ENCODE assay signal across 18 mouse cellular contexts in the genomic region with DNA sequence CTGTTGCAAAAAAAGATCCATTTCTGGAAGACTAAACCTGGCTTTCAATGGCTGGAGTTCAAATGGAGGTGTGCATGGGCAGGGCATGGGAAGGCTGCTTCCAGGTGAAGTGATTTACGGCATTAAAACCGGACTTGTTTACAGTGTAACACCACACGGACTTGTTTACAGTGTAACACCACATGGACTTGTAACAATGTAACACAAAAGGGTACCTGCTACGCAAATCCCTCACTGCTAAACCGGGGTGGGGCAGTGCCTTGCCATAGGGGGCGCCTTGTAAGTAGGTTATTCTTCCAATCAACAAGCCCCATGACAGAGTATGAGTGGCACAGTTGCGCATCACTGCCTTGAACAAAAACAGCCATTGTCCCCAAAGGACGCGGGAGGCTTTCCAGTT. TPM values are rescaled to one million over a fixed set of nuclear protein-coding genes. Genes with fewer than 3 reads are reported as not detected.
DNase-seq lines count a peak whose midpoint lies in the region; ATAC-seq and TF ChIP-seq lines count a peak whose summit lies in the region.
"Had no signal": no experiment of that assay in that cellular context is flagged by ENCODE, and none has a peak within 500 bp of the region (broad histone marks: within the 10 kb centered on the region; RNA-seq: fewer than 3 reads in every experiment).

No protein-coding gene starts in this region.

- peak overlapping the region; percentile 73; the same call in 1 of the 2 replicates for H3K27ac ChIP-seq in hindbrain, embryonic 10.5 days
- H3K27ac ChIP-seq in hindbrain, embryonic 11.5 days (ENCODE audit: low read depth, low read length) = no peak overlapping the region
- H3K27ac ChIP-seq in liver, postnatal 0 days (ENCODE audit: low read depth) = no peak overlapping the region
- H3K27ac ChIP-seq in liver, embryonic 11.5 days (ENCODE audit: low read depth, low read length) = no peak overlapping the region
- no peak overlapping the region for H3K27ac ChIP-seq in intestine, postnatal 0 days (ENCODE audit: low read depth, low read length)
- H3K27ac ChIP-seq: heart, adult 2 months; hindbrain, embryonic 14.5 days; liver, embryonic 15.5 days had no signal

- H3K9me3 ChIP-seq in hindbrain, embryonic 10.5 days = no peaks in the 10 kb centered on the region
- H3K9me3 ChIP-seq in hindbrain, embryonic 11.5 days (ENCODE audit: control insufficient read depth, low read length) = no peaks in the 10 kb centered on the region
- H3K9me3 ChIP-seq in liver, postnatal 0 days (ENCODE audit: low read length) = no peaks in the 10 kb centered on the region
- no peaks in the 10 kb centered on the region for H3K9me3 ChIP-seq in liver, embryonic 11.5 days (ENCODE audit: control insufficient read depth, low read length)
- H3K9me3 ChIP-seq in intestine, postnatal 0 days (ENCODE audit: control insufficient read depth) = no peaks in the 10 kb centered on the region
- H3K9me3 ChIP-seq: embryonic facial prominence, embryonic 10.5 days; liver, embryonic 15.5 days had no signal

- peaks cover 34% of the 10 kb centered on the region for H3K36me3 ChIP-seq in hindbrain, embryonic 10.5 days
- H3K36me3 ChIP-seq in hindbrain, embryonic 11.5 days (ENCODE audit: control insufficient read depth, insufficient read depth, low read length) = no peaks in the 10 kb centered on the region
- H3K36me3 ChIP-seq in liver, postnatal 0 days (replicated peaks; ENCODE audit: insufficient read depth, low read length) = no peaks in the 10 kb centered on the region
- H3K36me3 ChIP-seq in liver, embryonic 11.5 days (ENCODE audit: control insufficient read depth, insufficient read depth, low read length) = peaks cover 2% of the 10 kb centered on the region; the same call in 1 of the 2 replicates
- H3K36me3 ChIP-seq in intestine, postnatal 0 days (ENCODE audit: control insufficient read depth, insufficient read depth) = no peaks in the 10 kb centered on the region; the same call in 1 of the 2 replicates
- H3K36me3 ChIP-seq: liver, embryonic 15.5 days had no signal

- H3K27me3 ChIP-seq in hindbrain, embryonic 10.5 days (ENCODE audit: insufficient read depth, poor library complexity, severe bottlenecking) = no peaks in the 10 kb centered on the region
- no peaks in the 10 kb centered on the region for H3K27me3 ChIP-seq in hindbrain, embryonic 11.5 days (ENCODE audit: control insufficient read depth, insufficient read depth, low read length)
- H3K27me3 ChIP-seq in liver, postnatal 0 days (ENCODE audit: insufficient read depth, low read length) = no peaks in the 10 kb centered on the region
- H3K27me3 ChIP-seq in liver, embryonic 11.5 days (replicated peaks; ENCODE audit: control insufficient read depth, insufficient read depth, low read length) = no peaks in the 10 kb centered on the region
- no peaks in the 10 kb centered on the region for H3K27me3 ChIP-seq in intestine, postnatal 0 days (replicated peaks; ENCODE audit: control insufficient read depth, insufficient read depth, low read length)
- H3K27me3 ChIP-seq: liver, embryonic 15.5 days had no signal

- no peak overlapping the region for H3K4me2 ChIP-seq in hindbrain, embryonic 11.5 days (replicated peaks; ENCODE audit: low read depth, low read length)
- H3K4me2 ChIP-seq in liver, postnatal 0 days (ENCODE audit: low read depth, low read length) = no peak overlapping the region
- H3K4me2 ChIP-seq in liver, embryonic 11.5 days = no peak overlapping the region
- no peak overlapping the region for H3K4me2 ChIP-seq in intestine, postnatal 0 days (replicated peaks; ENCODE audit: low read depth)
- H3K4me2 ChIP-seq: hindbrain, embryonic 14.5 days; liver, embryonic 15.5 days had no signal

- ATAC-seq in hindbrain, embryonic 11.5 days (ENCODE audit: low FRiP score) = no peak
- ATAC-seq in liver, postnatal 0 days = no peak
- no peak for ATAC-seq in liver, embryonic 11.5 days (replicated peaks; ENCODE audit: low FRiP score)
- ATAC-seq in intestine, postnatal 0 days = no peak
- ATAC-seq: forebrain, embryonic 14.5 days had no signal

- 0 out of 2 replicates have a peak, but pooled peaks have one; percentile 8 for TF ChIP-seq CTCF in liver, postnatal 0 days (IDR thresholded peaks at IDR 0.05; ENCODE audit: low read depth)
- TF ChIP-seq CTCF in intestine, postnatal 0 days (IDR thresholded peaks at IDR 0.05; ENCODE audit: low read depth) = peak; percentile 28; the same call in 1 of the 2 replicates

- 73% methylated on average over 9 of the region's 9 CpGs for WGBS in hindbrain, embryonic 10.5 days
- 59% methylated on average over 9 of the region's 9 CpGs for WGBS in hindbrain, embryonic 11.5 days
- WGBS in liver, postnatal 0 days (ENCODE audit: insufficient replicate concordance) = 76% methylated on average over 9 of the region's 9 CpGs
- WGBS in liver, embryonic 11.5 days = 81% methylated on average over 9 of the region's 9 CpGs
- 65% methylated on average over 9 of the region's 9 CpGs for WGBS in intestine, postnatal 0 days

- no peak overlapping the region for H3K9ac ChIP-seq in hindbrain, embryonic 11.5 days (ENCODE audit: low read depth, low read length)
- no peak overlapping the region for H3K9ac ChIP-seq in liver, postnatal 0 days (replicated peaks)
- no peak overlapping the region for H3K9ac ChIP-seq in liver, embryonic 11.5 days (ENCODE audit: low read depth, low read length)
- no peak overlapping the region for H3K9ac ChIP-seq in intestine, postnatal 0 days (ENCODE audit: low read depth, low read length)
- H3K9ac ChIP-seq: hindbrain, embryonic 14.5 days; liver, embryonic 15.5 days had no signal

- H3K4me3 ChIP-seq in hindbrain, embryonic 10.5 days = no peak overlapping the region
- H3K4me3 ChIP-seq in hindbrain, embryonic 11.5 days (ENCODE audit: low read depth, low read length) = no peak overlapping the region
- no peak overlapping the region for H3K4me3 ChIP-seq in liver, postnatal 0 days (ENCODE audit: low read depth, low read length)
- no peak overlapping the region for H3K4me3 ChIP-seq in liver, embryonic 11.5 days (ENCODE audit: low read depth, low read length)
- H3K4me3 ChIP-seq in intestine, postnatal 0 days (ENCODE audit: low read depth, low read length) = no peak overlapping the region
- H3K4me3 ChIP-seq: embryonic facial prominence, embryonic 10.5 days; heart, adult 2 months; liver, embryonic 15.5 days; myocyte had no signal

- no peak for TF ChIP-seq EP300 in liver, postnatal 0 days (IDR thresholded peaks at IDR 0.05; ENCODE audit: low read depth)

- DNase-seq in hindbrain, embryonic 10.5 days (ENCODE audit: low spot score) = no peak
- no peak for DNase-seq in hindbrain, embryonic 11.5 days (ENCODE audit: low spot score)
- DNase-seq in liver, postnatal 0 days = no peak
- no peak for DNase-seq in liver, embryonic 11.5 days (ENCODE audit: low spot score)
- peak; percentile 66 for DNase-seq in R1 (ENCODE audit: low read depth, low spot score)
- DNase-seq in layer of hippocampus, adult 8-10 months (ENCODE audit: low spot score in 2 of 2) = no peak
- DNase-seq: cerebellum, adult 11-12 months; cerebellum, postnatal 25 days; gastrocnemius, postnatal 14 days; heart, adult 2 months; kidney, adult 11 months; spleen, adult 18-20 months had no signal

- H3K4me1 ChIP-seq in hindbrain, embryonic 10.5 days (replicated peaks) = peaks cover 70% of the 10 kb centered on the region
- H3K4me1 ChIP-seq in hindbrain, embryonic 11.5 days (replicated peaks; ENCODE audit: control insufficient read depth, insufficient read depth, low read length) = no peaks in the 10 kb centered on the region; the same call in 1 of the 2 replicates
- H3K4me1 ChIP-seq in liver, postnatal 0 days (ENCODE audit: insufficient read depth) = no peaks in the 10 kb centered on the region; the same call in 1 of the 2 replicates
- H3K4me1 ChIP-seq in liver, embryonic 11.5 days (replicated peaks; ENCODE audit: control insufficient read depth, insufficient read depth, low read length) = peaks cover 8% of the 10 kb centered on the region; the same call in 1 of the 2 replicates
- 0 out of 2 replicates have a peak, but pooled peaks cover 7% of the 10 kb centered on the region for H3K4me1 ChIP-seq in intestine, postnatal 0 days (replicated peaks; ENCODE audit: control insufficient read depth, insufficient read depth, low read length)

RNA-seq across cellular contexts. Expression of a gene that starts 44.2 kb away (rescaled TPM):
- 30.6 and 49.7 TPM in 2 replicates for polyA plus RNA-seq in hindbrain, embryonic 10.5 days (2016; fragmentation: Nextera tagmentation; extraction: Ambion mirVana)
- 39.6 and 42.9 TPM in 2 replicates for polyA plus RNA-seq in hindbrain, embryonic 11.5 days (2014; fragmentation: Nextera tagmentation; extraction: Ambion mirVana)
- 0.43 and 0.56 TPM in 2 replicates for polyA plus RNA-seq in liver, postnatal 0 days (2015; fragmentation: Nextera tagmentation; extraction: Ambion mirVana)
- 41.4 and 48.2 TPM in 2 replicates for polyA plus RNA-seq in liver, embryonic 11.5 days (2014; fragmentation: Nextera tagmentation; extraction: Ambion mirVana)
- 4.3 TPM in 2 replicates for polyA plus RNA-seq in intestine, postnatal 0 days (2015; fragmentation: Nextera tagmentation; extraction: Ambion mirVana)
- total RNA-seq in layer of hippocampus, adult 8-10 months (2022) = under 1 TPM; 0.13 to 0.37 (median 0.18) TPM
- total RNA-seq: heart, adult 2 months had no signal
- polyA plus RNA-seq: heart, adult 2 months had no signal
